Mouse (Mus musculus): Measurements from ENCODE around the gene Actl6a. TPM values are rescaled to one million over a fixed set of nuclear protein-coding genes. Genes with fewer than 3 reads are reported as not detected.
"Not testable (repeated sequence)": the region's sequence is repeated elsewhere in the genome, so short reads cannot be mapped to it uniquely, and the experiment has no call there.

Gene Actl6a
- total RNA-seq, 2 experiments from 2014 or later = 14.8 to 15.1 TPM

DNA sequence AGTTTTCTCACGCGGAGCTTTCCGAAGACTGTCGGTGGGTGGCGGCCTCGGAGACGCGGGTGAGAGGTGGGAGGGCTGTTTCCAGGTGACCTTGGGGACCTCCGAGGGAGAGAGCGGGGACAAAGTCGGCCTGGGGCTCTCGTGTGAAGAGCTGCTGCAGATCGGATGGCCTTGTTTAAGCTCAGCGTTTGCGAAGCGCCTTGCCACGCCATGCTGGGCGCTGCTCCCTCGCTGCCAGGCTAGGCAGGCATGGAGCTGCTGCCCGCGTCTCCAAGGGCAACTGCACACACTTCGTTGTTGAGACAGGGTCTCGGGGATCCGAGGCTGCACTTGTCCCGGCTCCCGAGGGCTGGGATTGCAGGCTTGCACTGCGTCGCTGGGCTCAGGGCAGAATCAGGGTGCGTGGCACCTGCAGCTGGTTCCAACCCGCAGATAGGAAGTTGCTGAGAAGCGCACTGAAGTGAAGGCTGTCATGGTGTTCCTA, 31.1 kb downstream of the Actl6a start, which contains the start of gene Mrpl47:
Gene Mrpl47 (minus strand): TSS at position 434 of the 484 bp plus-strand sequence.
- DNase-seq (ENCODE audit: low spot score in 2 of 2) = peak in 1 of 2 experiments; percentile 47
- intact Hi-C loops (cut with DNase I) = loop anchor here (5.0 kb wide), 2 partner anchors 80 to 1065 kb away; partner anchors contain the start of gene Usp13

DNA sequence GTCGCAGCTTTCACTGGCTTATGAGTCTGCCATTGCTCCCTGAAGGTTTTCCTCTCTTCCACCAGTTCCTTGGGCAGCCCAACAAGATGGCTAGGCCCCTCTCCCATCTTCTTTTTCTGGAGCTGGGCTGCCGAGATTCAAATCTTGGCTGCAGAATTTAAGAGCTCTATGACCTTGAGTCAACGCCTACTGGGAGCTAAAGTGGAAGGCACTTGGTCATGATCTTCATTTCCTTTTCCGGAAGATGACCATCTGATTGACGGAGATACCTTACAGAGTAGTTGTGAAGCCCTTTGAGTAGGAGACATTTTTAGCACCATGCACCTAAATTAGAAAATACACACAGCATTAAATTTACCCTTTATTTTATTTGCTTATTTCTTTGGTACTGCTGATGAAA, 32.5 kb downstream of the Actl6a start:
- DNase-seq (ENCODE audit: low spot score in 2 of 2) = no peak
- intact Hi-C loops (cut with DNase I) = loop anchor here (5.0 kb wide), 2 partner anchors 79 to 1064 kb away; partner anchors contain the start of gene Usp13

DNA sequence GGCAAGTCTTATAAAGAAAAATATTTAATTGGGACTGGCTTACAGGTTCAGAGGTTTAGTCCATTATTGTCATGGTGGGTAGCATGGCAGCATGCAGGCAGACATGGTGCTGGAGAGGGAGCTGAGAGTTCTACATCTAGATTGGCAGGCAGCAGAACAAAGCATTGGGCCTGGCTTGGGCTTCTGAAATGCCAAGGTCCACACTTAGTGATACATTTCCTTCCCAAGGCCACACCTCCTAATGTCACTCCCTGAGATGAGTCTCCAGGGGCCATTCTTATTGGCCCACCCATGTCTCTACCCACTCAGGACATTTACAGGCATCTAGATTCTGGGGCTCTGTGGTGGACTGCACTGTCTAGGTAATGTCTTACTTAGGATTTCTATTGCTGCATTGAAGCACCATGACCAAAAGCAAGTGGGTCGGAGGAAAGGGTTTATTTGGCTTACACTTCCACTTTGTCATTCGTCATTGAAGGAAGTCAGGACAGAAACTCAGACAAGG, 36.2 kb downstream of the Actl6a start:
- intact Hi-C loops (cut with DNase I) = no loop called here
- no peak for DNase-seq (ENCODE audit: low spot score in 2 of 2)

DNA sequence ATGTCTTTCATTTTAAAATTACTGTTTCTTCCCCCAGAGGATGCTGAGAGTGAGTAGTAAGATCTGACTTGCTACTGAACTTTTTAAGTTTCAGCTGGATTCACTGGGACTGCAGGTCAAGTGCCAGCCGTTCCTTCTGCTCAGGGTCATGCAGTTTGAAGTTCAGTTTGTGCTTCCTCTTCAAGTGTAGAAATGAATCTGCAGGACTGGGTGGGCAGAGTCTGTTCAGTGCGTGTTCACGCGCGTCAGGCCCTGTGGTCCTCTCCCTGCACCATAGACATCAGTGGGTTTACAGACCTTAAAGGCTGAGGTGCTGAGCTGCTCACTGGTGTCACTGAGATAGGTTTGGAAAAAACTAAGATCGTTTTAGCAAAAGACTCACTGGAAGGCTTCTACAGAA, 38.9 kb downstream of the Actl6a start:
- intact Hi-C loops (cut with DNase I) = no loop called here

DNA sequence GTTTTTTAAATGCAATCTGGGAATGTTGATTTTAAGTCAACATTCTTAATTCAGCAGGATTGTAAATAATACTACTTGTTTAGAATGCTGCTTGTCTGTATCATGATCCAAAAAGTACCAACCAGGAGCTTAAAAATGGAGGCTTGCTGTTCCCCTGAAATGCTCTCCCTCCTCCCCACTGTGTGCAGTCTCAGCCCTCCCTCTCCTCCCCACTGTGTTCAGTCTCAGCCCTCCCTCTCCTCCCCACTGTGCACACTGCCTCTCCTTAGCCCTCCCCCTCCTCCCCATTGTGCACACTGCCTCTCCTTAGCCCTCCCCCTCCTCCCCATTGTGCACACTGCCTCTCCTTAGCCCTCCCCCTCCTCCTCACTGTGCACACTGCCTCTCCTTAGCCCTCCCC, 39.3 kb downstream of the Actl6a start:
- DNase-seq (ENCODE audit: low spot score in 2 of 2); intact Hi-C loops (cut with DNase I): not testable (repeated sequence)

More for the DNA sequence above, 38.9 kb downstream of the Actl6a start:
- no peak for DNase-seq (ENCODE audit: low spot score in 2 of 2)

DNA sequence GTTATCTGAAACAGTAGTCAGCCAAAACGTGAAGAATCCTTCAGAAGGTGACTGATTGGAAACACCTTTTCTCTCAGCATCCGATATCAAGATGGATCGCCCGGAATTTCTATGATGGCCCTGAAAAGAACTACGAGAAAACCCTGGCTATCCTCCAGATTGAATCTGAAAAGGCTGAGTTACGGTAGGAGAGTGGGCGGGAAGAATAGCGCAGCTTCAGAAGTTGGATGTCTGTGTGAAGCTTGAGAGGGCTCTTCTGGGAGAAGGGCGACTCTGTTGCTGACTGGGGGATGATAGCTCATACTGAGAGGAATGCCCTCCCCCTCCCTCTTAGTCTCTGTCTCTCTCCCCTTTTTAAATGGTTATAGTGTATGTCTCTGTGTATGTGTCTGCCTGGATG, 42.3 kb downstream of the Actl6a start:
- intact Hi-C loops (cut with DNase I) = no loop called here
- peak in 1 of 2 experiments; percentile 50 for DNase-seq (ENCODE audit: low spot score in 2 of 2)

DNA sequence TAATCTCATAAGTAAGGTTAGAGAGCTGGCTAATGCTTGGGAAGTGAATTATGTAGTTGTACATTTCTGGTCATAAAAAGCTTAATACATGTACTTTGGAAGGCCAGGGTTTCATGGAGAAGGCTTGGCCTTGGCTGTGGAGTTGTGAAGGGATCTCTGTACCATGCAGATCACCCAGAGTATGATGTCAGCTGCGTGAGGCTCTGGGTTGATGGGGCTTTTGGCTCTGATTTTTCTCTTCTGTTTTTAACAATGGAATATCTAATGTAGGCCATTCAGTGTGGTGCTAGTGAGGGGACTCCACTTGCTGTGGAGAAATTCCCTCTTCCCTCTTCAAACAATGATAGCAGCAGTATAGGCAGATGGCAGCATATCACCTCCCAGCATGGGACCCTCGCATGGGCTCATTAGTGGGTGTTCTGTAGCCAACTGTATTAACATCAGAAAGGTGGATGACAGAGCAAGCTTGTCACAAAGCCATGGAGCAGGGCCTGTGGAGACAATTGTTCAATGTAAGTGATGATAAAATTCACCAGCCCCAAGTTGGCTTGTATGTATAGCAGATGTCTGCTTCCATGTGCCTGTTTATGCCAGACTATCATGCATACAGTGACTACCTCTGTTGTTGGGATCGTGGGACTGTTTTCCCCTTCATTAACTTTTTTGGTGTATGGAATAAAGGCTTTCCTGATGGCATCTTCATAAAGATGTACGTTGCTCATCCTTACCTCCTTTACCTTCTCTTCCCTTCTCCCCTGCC, 43.9 kb downstream of the Actl6a start:
- intact Hi-C loops (cut with DNase I) = no loop called here
- no peak for DNase-seq (ENCODE audit: low spot score in 2 of 2)

DNA sequence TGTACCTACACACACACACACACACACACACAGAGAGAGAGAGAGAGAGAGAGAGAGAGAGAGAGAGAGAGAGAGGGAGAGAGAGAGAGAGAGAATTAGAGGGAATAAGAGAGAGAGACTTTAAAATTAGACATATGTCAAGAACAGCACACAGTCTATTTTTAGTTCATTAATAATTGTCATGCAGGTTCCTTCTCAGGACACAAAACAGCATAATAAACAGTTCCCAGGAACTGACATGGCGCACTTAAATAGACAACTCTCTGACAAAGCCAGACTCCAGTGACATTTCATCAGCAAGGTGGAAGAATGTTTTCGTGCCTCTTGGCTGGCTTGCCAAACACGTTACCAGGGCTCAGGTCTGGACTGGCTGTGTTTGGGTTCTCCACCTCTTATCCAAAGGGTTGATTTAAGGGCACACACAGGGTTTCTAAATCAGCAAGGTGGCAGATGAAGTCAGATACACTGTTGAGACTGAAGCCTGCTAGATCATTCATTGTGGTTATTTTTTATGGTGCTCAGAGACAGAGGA, 48.4 kb downstream of the Actl6a start:
- intact Hi-C loops (cut with DNase I) = no loop called here
- DNase-seq (ENCODE audit: low spot score in 2 of 2) = no peak

DNA sequence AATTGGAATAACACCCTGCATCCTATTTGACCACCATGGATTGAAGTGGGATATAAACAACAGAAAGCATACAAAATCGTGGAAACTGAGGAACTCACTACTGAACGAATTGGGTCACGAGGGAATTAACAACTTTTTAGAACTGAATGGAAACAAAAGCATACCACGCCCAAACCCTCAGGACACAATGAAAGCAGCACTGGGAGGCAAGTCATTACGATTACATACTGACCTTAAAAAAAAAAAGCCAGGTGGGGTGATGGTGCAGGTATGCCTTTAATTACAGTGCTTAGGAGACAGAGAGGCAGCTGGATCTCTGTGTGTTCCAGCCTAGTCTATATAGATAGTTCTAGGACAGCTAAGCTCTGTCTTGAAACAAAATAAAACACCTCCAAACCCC, 53.1 kb downstream of the Actl6a start:
- intact Hi-C loops (cut with DNase I) = no loop called here
- DNase-seq (ENCODE audit: low spot score in 2 of 2) = no peak

DNA sequence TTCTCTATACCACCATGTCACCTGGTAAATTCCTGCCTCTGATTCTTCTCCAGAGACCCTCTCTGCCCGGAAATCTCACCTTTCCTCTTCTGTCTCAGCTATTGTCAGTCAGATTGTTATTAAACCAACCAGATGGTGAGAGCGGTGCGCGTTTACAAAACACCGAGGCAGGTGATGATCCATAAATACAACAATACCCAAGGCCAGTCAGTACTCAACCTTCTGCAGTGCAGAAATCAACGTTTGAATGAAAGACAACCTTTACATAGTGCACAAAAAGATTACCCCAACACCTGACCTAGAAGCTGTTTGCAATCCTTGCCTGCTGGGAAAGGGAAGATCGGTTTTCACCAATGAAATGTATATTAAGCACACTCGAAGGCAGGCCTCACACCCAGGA, 56.9 kb downstream of the Actl6a start:
- DNase-seq (ENCODE audit: low spot score in 2 of 2) = no peak
- intact Hi-C loops (cut with DNase I) = no loop called here

DNA sequence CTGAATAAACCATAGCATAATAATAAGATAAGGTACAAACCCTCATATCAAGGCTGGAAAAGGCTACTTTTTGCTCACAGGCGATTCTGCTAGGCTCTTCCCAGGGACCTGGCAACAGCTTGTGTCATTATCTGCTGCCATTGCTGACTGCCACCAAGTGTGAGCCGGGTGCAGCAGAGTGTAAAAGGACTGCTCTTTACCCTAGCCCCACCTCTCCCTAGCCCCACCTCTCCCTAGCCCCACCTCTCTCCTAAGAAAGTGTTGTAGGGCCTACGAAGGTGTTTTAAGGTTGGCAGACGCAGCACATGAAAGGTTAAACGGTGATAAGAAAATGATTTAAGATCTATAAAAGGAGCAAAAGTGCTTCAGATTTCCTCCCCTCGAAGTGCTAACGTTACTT, 57.8 kb downstream of the Actl6a start:
- intact Hi-C loops (cut with DNase I) = no loop called here
- no peak for DNase-seq (ENCODE audit: low spot score in 2 of 2)

DNA sequence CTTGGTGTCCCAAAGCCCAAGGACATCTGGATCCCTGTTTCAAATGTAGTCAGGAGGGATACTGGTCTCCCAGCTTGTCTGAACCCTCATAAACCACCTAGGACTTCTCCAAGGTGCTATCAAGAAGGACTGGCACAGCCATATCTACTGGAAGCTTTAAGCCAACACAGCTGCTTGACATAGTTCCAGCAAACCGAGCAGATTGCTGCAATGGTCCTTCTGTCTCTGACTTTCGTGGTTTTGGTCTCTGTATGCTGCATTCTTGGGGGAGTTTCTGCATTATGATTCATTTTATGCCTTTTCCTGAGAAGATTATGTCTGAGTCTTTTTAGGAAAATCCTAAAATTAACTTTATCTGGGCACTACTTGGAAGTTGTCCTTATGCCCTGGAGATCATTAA, 64.7 kb downstream of the Actl6a start:
- intact Hi-C loops (cut with DNase I) = no loop called here
- no peak for DNase-seq (ENCODE audit: low spot score in 2 of 2)

Other genes with a start within 250 kb of the Actl6a start
- under 1 TPM in 1 of 2 experiments, not detected in 1; 0.75 TPM for gene Kcnmb3, start 214.1 kb upstream of the Actl6a start, total RNA-seq (2021)
- 10 to 100 TPM; 34.7 to 37.1 TPM for gene Zfp639, start 196.0 kb upstream of the Actl6a start, total RNA-seq (2021)
- gene Mfn1, start 176.8 kb upstream of the Actl6a start, total RNA-seq (2021) = 100 to 1,000 TPM in 1 of 2 experiments, 10 to 100 TPM in 1; 94.2 to 110 TPM
- gene Gnb4, start 89.7 kb upstream of the Actl6a start, total RNA-seq (2021) = 10 to 100 TPM; 91.0 to 98.4 TPM
- 100 to 1,000 TPM; 187 to 207 TPM for gene Ndufb5, start 30.7 kb downstream of the Actl6a start, total RNA-seq (2021)
- 10 to 100 TPM; 19.7 to 20.1 TPM for gene Mrpl47, start 31.3 kb downstream of the Actl6a start, total RNA-seq (2021)
- gene Usp13, start 111.2 kb downstream of the Actl6a start, total RNA-seq (2021) = 10 to 100 TPM; 29.2 to 33.7 TPM

Data from left cerebral cortex, postnatal 14 days (tissue).